Comparison of ENCODE assay signal across 26 mouse cellular contexts in genomic region chr9:53272714-53273113, GRCm38 (mm10). TPM values are rescaled to one million over a fixed set of nuclear protein-coding genes. Genes with fewer than 3 reads are reported as not detected.
DNase-seq lines count a peak whose midpoint lies in the region; ATAC-seq and TF ChIP-seq lines count a peak whose summit lies in the region.
"Had no signal": no experiment of that assay in that cellular context is flagged by ENCODE, and none has a peak within 500 bp of the region (broad histone marks: within the 10 kb centered on the region; RNA-seq: fewer than 3 reads in every experiment).

No protein-coding gene starts in this region.

- peak overlapping the region; percentile 70 for H3K27ac ChIP-seq in kidney, postnatal 0 days
- H3K27ac ChIP-seq in intestine, postnatal 0 days (ENCODE audit: low read depth, low read length), result peak overlapping the region; percentile 60; the same call in 1 of the 2 replicates
- H3K27ac ChIP-seq in midbrain, embryonic 16.5 days (ENCODE audit: low read length), result no peak overlapping the region
- H3K27ac ChIP-seq: heart, embryonic 13.5 days; hindbrain, postnatal 0 days; layer of hippocampus, adult 2 months; liver, embryonic 15.5 days had no signal

- no peak for DNase-seq in kidney, postnatal 0 days (ENCODE audit: low spot score)
- no peak for DNase-seq in kidney, adult 9 months
- DNase-seq in urinary bladder, postnatal 14 days (ENCODE audit: low spot score), result peak; percentile 18
- DNase-seq in urinary bladder, postnatal 25 days (ENCODE audit: low spot score), result no peak
- DNase-seq in adrenal gland, postnatal 14 days, result no peak
- DNase-seq: adrenal gland, postnatal 25 days; cerebellum, adult 8-10 months; cerebellum, postnatal 36 days; embryo, embryonic 11 days; gastrocnemius, postnatal 14 days; heart, adult 18-20 months; heart, postnatal 14 days; kidney, postnatal 10 days; layer of hippocampus, postnatal 36 days; liver; lung, postnatal 10 days had no signal

- WGBS in kidney, postnatal 0 days, result 56% methylated on average over 4 of the region's 4 CpGs
- 49% methylated on average over 4 of the region's 4 CpGs for WGBS in intestine, postnatal 0 days
- 66% methylated on average over 4 of the region's 4 CpGs for WGBS in midbrain, embryonic 16.5 days

- H3K9me3 ChIP-seq in kidney, postnatal 0 days (replicated peaks; ENCODE audit: low read length), result no peaks in the 10 kb centered on the region
- no peaks in the 10 kb centered on the region for H3K9me3 ChIP-seq in intestine, postnatal 0 days (ENCODE audit: control insufficient read depth)
- H3K9me3 ChIP-seq in midbrain, embryonic 16.5 days (replicated peaks; ENCODE audit: control insufficient read depth, low read length, poor library complexity, severe bottlenecking), result no peaks in the 10 kb centered on the region
- H3K9me3 ChIP-seq: heart, embryonic 13.5 days; liver, embryonic 15.5 days had no signal

- no peak for TF ChIP-seq CTCF in kidney, postnatal 0 days (IDR thresholded peaks at IDR 0.05; ENCODE audit: low read depth)
- TF ChIP-seq CTCF in intestine, postnatal 0 days (IDR thresholded peaks at IDR 0.05; ENCODE audit: low read depth), result no peak

- no peaks in the 10 kb centered on the region for H3K4me1 ChIP-seq in kidney, postnatal 0 days (replicated peaks; ENCODE audit: insufficient read depth, low read length)
- H3K4me1 ChIP-seq in intestine, postnatal 0 days (replicated peaks; ENCODE audit: control insufficient read depth, insufficient read depth, low read length), result peaks cover 6% of the 10 kb centered on the region; the same call in 1 of the 2 replicates
- H3K4me1 ChIP-seq in midbrain, embryonic 16.5 days (ENCODE audit: control insufficient read depth, insufficient read depth, low read length), result no peaks in the 10 kb centered on the region
- H3K4me1 ChIP-seq: liver, embryonic 15.5 days had no signal

- no peaks in the 10 kb centered on the region for H3K36me3 ChIP-seq in kidney, postnatal 0 days (ENCODE audit: insufficient read depth, low read length)
- H3K36me3 ChIP-seq in intestine, postnatal 0 days (ENCODE audit: control insufficient read depth, insufficient read depth), result no peaks in the 10 kb centered on the region
- H3K36me3 ChIP-seq in midbrain, embryonic 16.5 days (ENCODE audit: control insufficient read depth, insufficient read depth, low read length), result no peaks in the 10 kb centered on the region
- H3K36me3 ChIP-seq: heart, embryonic 13.5 days; liver, embryonic 15.5 days had no signal

- H3K9ac ChIP-seq in kidney, postnatal 0 days (ENCODE audit: low read depth, low read length), result no peak overlapping the region
- no peak overlapping the region for H3K9ac ChIP-seq in intestine, postnatal 0 days (ENCODE audit: low read depth, low read length)
- H3K9ac ChIP-seq in midbrain, embryonic 16.5 days (ENCODE audit: low read depth, low read length), result no peak overlapping the region
- H3K9ac ChIP-seq: heart, embryonic 13.5 days; liver, embryonic 15.5 days had no signal

- H3K27me3 ChIP-seq in kidney, postnatal 0 days (ENCODE audit: insufficient read depth, low read length), result no peaks in the 10 kb centered on the region
- H3K27me3 ChIP-seq in intestine, postnatal 0 days (replicated peaks; ENCODE audit: control insufficient read depth, insufficient read depth, low read length), result no peaks in the 10 kb centered on the region
- no peaks in the 10 kb centered on the region for H3K27me3 ChIP-seq in midbrain, embryonic 16.5 days (ENCODE audit: control insufficient read depth, insufficient read depth, low read depth, low read length)
- H3K27me3 ChIP-seq: heart, embryonic 13.5 days; liver, embryonic 15.5 days had no signal

- H3K4me3 ChIP-seq in kidney, postnatal 0 days (replicated peaks; ENCODE audit: low read depth, low read length), result no peak overlapping the region
- no peak overlapping the region for H3K4me3 ChIP-seq in intestine, postnatal 0 days (ENCODE audit: low read depth, low read length)
- H3K4me3 ChIP-seq in midbrain, embryonic 16.5 days (ENCODE audit: low read depth, low read length), result no peak overlapping the region
- H3K4me3 ChIP-seq: heart, embryonic 13.5 days; layer of hippocampus, adult 2 months; liver, embryonic 15.5 days had no signal

- H3K4me2 ChIP-seq in kidney, postnatal 0 days (ENCODE audit: low read length), result no peak overlapping the region
- peak overlapping the region; percentile 35; the same call in 1 of the 2 replicates for H3K4me2 ChIP-seq in intestine, postnatal 0 days (replicated peaks; ENCODE audit: low read depth)
- H3K4me2 ChIP-seq in midbrain, embryonic 16.5 days (ENCODE audit: low read length), result no peak overlapping the region
- H3K4me2 ChIP-seq: heart, embryonic 13.5 days; liver, embryonic 15.5 days; midbrain, embryonic 11.5 days had no signal

- no peak for ATAC-seq in kidney, postnatal 0 days (replicated peaks; ENCODE audit: low FRiP score, low read depth)
- peak; percentile 65; the same call in 1 of the 2 replicates for ATAC-seq in intestine, postnatal 0 days
- no peak for ATAC-seq in midbrain, embryonic 16.5 days
- ATAC-seq: forebrain, embryonic 16.5 days; hindbrain, postnatal 0 days had no signal

RNA-seq across cellular contexts. Expression of gene Ddx10, which starts 24.9 kb away (rescaled TPM):
- polyA plus RNA-seq in kidney, postnatal 0 days (2015; fragmentation: Nextera tagmentation; extraction: Ambion mirVana), result 26.6 and 27.2 TPM in 2 replicates
- polyA plus RNA-seq in intestine, postnatal 0 days (2015; fragmentation: Nextera tagmentation; extraction: Ambion mirVana), result 12.5 and 12.7 TPM in 2 replicates
- 20.2 and 22.9 TPM in 2 replicates for total RNA-seq in adrenal gland, postnatal 14 days (2021)
- 24.8 and 25.6 TPM in 2 replicates for polyA plus RNA-seq in midbrain, embryonic 16.5 days (2015; fragmentation: Nextera tagmentation; extraction: Ambion mirVana)

RNA-seq across cellular contexts. Expression of gene Exph5, which starts 28.8 kb away (rescaled TPM):
- polyA plus RNA-seq in kidney, postnatal 0 days (2015; fragmentation: Nextera tagmentation; extraction: Ambion mirVana), result 2.4 and 2.8 TPM in 2 replicates
- polyA plus RNA-seq in intestine, postnatal 0 days (2015; fragmentation: Nextera tagmentation; extraction: Ambion mirVana), result 2.4 and 3.1 TPM in 2 replicates
- total RNA-seq in adrenal gland, postnatal 14 days (2021), result 0.38 and 1.4 TPM in 2 replicates
- polyA plus RNA-seq in midbrain, embryonic 16.5 days (2015; fragmentation: Nextera tagmentation; extraction: Ambion mirVana), result 0.27 and 0.39 TPM in 2 replicates
- total RNA-seq: monocyte, adult 5-6 weeks had no signal
- polyA plus RNA-seq: C2C12 had no signal
